In genomic region chr15:6386159-6386951, GRCm38 (mm10) we compare ENCODE assay signal across 8 mouse cellular contexts. TPM values are rescaled to one million over a fixed set of nuclear protein-coding genes. Genes with fewer than 3 reads are reported as not detected.
DNase-seq lines count a peak whose midpoint lies in the region; ATAC-seq and TF ChIP-seq lines count a peak whose summit lies in the region.

No protein-coding gene starts in this region.

- peaks cover 9% of the 10 kb centered on the region; the same call in 1 of the 2 replicates for H3K4me1 ChIP-seq in brown adipose tissue, adult 24 weeks (ENCODE audit: control insufficient read depth, insufficient read depth, insufficient read length, low read length)
- peaks cover 8% of the 10 kb centered on the region for H3K4me1 ChIP-seq in forebrain, embryonic 13.5 days
- H3K4me1 ChIP-seq in heart, postnatal 0 days (ENCODE audit: control insufficient read depth, insufficient read depth), result peaks cover 32% of the 10 kb centered on the region
- peaks cover 0 to 1% of the 10 kb centered on the region in 2 experiments; a peak in 1 of 4 replicates for H3K4me1 ChIP-seq in liver, embryonic 14.5 days (replicated peaks; ENCODE audit: control insufficient read depth in 2 of 2, insufficient read depth in 2 of 2, low read length in 1 of 2)
- H3K4me1 ChIP-seq in neural tube, embryonic 11.5 days (ENCODE audit: control insufficient read depth, insufficient read depth, low read length), result peaks cover 3% of the 10 kb centered on the region; the same call in 1 of the 2 replicates
- peaks cover 2% of the 10 kb centered on the region; the same call in 1 of the 2 replicates for H3K4me1 ChIP-seq in testis, adult 2 months (ENCODE audit: control insufficient read depth, insufficient read depth, low read length)

- DNase-seq in 3T3-L1 (ENCODE audit: low read depth, low spot score), result peak; percentile 97
- peak; percentile 80 for DNase-seq in heart, postnatal 0 days (ENCODE audit: low spot score)
- DNase-seq in kidney, postnatal 36 days, result peak; percentile 88 to 93
- DNase-seq in liver, embryonic 14.5 days (ENCODE audit: low read depth in 3 of 3, low spot score in 3 of 3), result peak in 1 of 3 experiments; percentile 16
- peak; percentile 89 for DNase-seq in neural tube, embryonic 11.5 days (ENCODE audit: low spot score)

- no peak for TF ChIP-seq POLR2A in testis, adult 2 months (IDR thresholded peaks at IDR 0.05; ENCODE audit: control insufficient read depth, low read depth, low read length)

- peak; percentile 77 for TF ChIP-seq EP300 in heart, postnatal 0 days (IDR thresholded peaks at IDR 0.05; ENCODE audit: low read depth)
- TF ChIP-seq EP300 in liver, embryonic 14.5 days (IDR thresholded peaks at IDR 0.05; ENCODE audit: low read depth), result no peak

- WGBS in forebrain, embryonic 13.5 days, result 3% methylated on average over 49 of the region's 49 CpGs
- 3% methylated on average over 49 of the region's 49 CpGs for WGBS in heart, postnatal 0 days
- WGBS in liver, embryonic 14.5 days (ENCODE audit: insufficient replicate concordance), result 3% methylated on average over 49 of the region's 49 CpGs
- WGBS in neural tube, embryonic 11.5 days, result 3% methylated on average over 49 of the region's 49 CpGs

- H3K27ac ChIP-seq in brown adipose tissue, adult 24 weeks (replicated peaks; ENCODE audit: low read depth, low read length), result peak overlapping the region; percentile 86
- no peak overlapping the region for H3K27ac ChIP-seq in forebrain, embryonic 13.5 days
- H3K27ac ChIP-seq in heart, postnatal 0 days (ENCODE audit: low read depth), result peak overlapping the region; percentile 61
- H3K27ac ChIP-seq in liver, embryonic 14.5 days, result no peak overlapping the region
- H3K27ac ChIP-seq in neural tube, embryonic 11.5 days (ENCODE audit: low read depth, low read length), result no peak overlapping the region
- no peak overlapping the region for H3K27ac ChIP-seq in testis, adult 2 months (ENCODE audit: control insufficient read depth, insufficient read depth, low read depth, low read length)

- peak; percentile 66 for TF ChIP-seq CTCF in heart, postnatal 0 days (IDR thresholded peaks at IDR 0.05; ENCODE audit: low read depth)
- TF ChIP-seq CTCF in liver, embryonic 14.5 days (IDR thresholded peaks at IDR 0.05; ENCODE audit: low read depth), result peak; percentile 57
- no peak for TF ChIP-seq CTCF in testis, adult 2 months (IDR thresholded peaks at IDR 0.05; ENCODE audit: control insufficient read depth, insufficient read depth, insufficient replicate concordance, low read depth, low read length)

- no peaks in the 10 kb centered on the region for H3K36me3 ChIP-seq in forebrain, embryonic 13.5 days (ENCODE audit: poor library complexity, severe bottlenecking)
- no peaks in the 10 kb centered on the region for H3K36me3 ChIP-seq in heart, postnatal 0 days (replicated peaks; ENCODE audit: control insufficient read depth, insufficient read depth, low read length)
- H3K36me3 ChIP-seq in liver, embryonic 14.5 days (replicated peaks; ENCODE audit: control insufficient read depth, insufficient read depth, low read depth), result no peaks in the 10 kb centered on the region
- H3K36me3 ChIP-seq in neural tube, embryonic 11.5 days (ENCODE audit: control insufficient read depth, insufficient read depth, low read length), result no peaks in the 10 kb centered on the region
- H3K36me3 ChIP-seq in testis, adult 2 months (ENCODE audit: control insufficient read depth, insufficient read depth, low read length), result no peaks in the 10 kb centered on the region

- ATAC-seq in forebrain, embryonic 13.5 days, result peak; percentile 95
- peak; percentile 88 for ATAC-seq in heart, postnatal 0 days (ENCODE audit: insufficient read depth, low read depth)
- peak; percentile 70 for ATAC-seq in liver, embryonic 14.5 days (ENCODE audit: insufficient read depth)
- ATAC-seq in neural tube, embryonic 11.5 days (ENCODE audit: insufficient read depth, low FRiP score, low TSS enrichment), result peak; percentile 91

- H3K4me2 ChIP-seq in forebrain, embryonic 13.5 days, result peak overlapping the region; percentile 65
- peak overlapping the region; percentile 64 for H3K4me2 ChIP-seq in heart, postnatal 0 days (ENCODE audit: low read depth, low read length)
- peak overlapping the region; percentile 40 for H3K4me2 ChIP-seq in liver, embryonic 14.5 days (ENCODE audit: low read depth)
- peak overlapping the region; percentile 55 for H3K4me2 ChIP-seq in neural tube, embryonic 11.5 days (ENCODE audit: low read depth)

- no peaks in the 10 kb centered on the region; the same call in 1 of the 2 replicates for H3K27me3 ChIP-seq in forebrain, embryonic 13.5 days
- no peaks in the 10 kb centered on the region for H3K27me3 ChIP-seq in heart, postnatal 0 days (ENCODE audit: control insufficient read depth, insufficient read depth, low read length)
- peaks cover 17% of the 10 kb centered on the region for H3K27me3 ChIP-seq in liver, embryonic 14.5 days (ENCODE audit: control insufficient read depth, insufficient read depth, low read length)
- no peaks in the 10 kb centered on the region for H3K27me3 ChIP-seq in neural tube, embryonic 11.5 days (ENCODE audit: control insufficient read depth, insufficient read depth, low read length)
- no peaks in the 10 kb centered on the region for H3K27me3 ChIP-seq in testis, adult 2 months (ENCODE audit: control insufficient read depth, insufficient read depth, low read length)

- H3K9me3 ChIP-seq in forebrain, embryonic 13.5 days (replicated peaks), result no peaks in the 10 kb centered on the region
- no peaks in the 10 kb centered on the region for H3K9me3 ChIP-seq in heart, postnatal 0 days (replicated peaks; ENCODE audit: control insufficient read depth, low read length)
- no peaks in the 10 kb centered on the region for H3K9me3 ChIP-seq in liver, embryonic 14.5 days (ENCODE audit: control insufficient read depth, low read length)
- no peaks in the 10 kb centered on the region for H3K9me3 ChIP-seq in neural tube, embryonic 11.5 days (ENCODE audit: control insufficient read depth, low read length)

- H3K4me3 ChIP-seq in brown adipose tissue, adult 24 weeks (ENCODE audit: insufficient read depth, low read depth, low read length), result peak overlapping the region; percentile 75
- H3K4me3 ChIP-seq in forebrain, embryonic 13.5 days, result peak overlapping the region; percentile 45
- peak overlapping the region; percentile 60 for H3K4me3 ChIP-seq in heart, postnatal 0 days (ENCODE audit: low read depth, low read length)
- peak overlapping the region; percentile 40 to 42 for H3K4me3 ChIP-seq in liver, embryonic 14.5 days (ENCODE audit: insufficient read depth in 1 of 2, low read depth in 2 of 2, low read length in 2 of 2)
- H3K4me3 ChIP-seq in neural tube, embryonic 11.5 days (ENCODE audit: low read depth, low read length), result peak overlapping the region; percentile 39
- H3K4me3 ChIP-seq in testis, adult 2 months (ENCODE audit: control insufficient read depth, low read depth, low read length), result peak overlapping the region; percentile 74

- H3K9ac ChIP-seq in forebrain, embryonic 13.5 days, result peak overlapping the region; percentile 60
- H3K9ac ChIP-seq in heart, postnatal 0 days (replicated peaks; ENCODE audit: low read depth, low read length), result peak overlapping the region; percentile 46
- no peak overlapping the region for H3K9ac ChIP-seq in liver, embryonic 14.5 days (replicated peaks)
- H3K9ac ChIP-seq in neural tube, embryonic 11.5 days (ENCODE audit: low read length), result peak overlapping the region; percentile 60

RNA-seq across cellular contexts. Expression of gene C9, which starts 58.8 kb away (rescaled TPM):
- not detected in 2 replicates for polyA plus RNA-seq in brown adipose tissue, adult 24 weeks (2012; ENCODE audit: insufficient read depth, insufficient read length, missing spikeins)
- polyA plus RNA-seq in forebrain, embryonic 13.5 days (2015; fragmentation: Nextera tagmentation; extraction: Ambion mirVana), result not detected in 2 replicates
- not detected in 2 replicates for total RNA-seq in heart, postnatal 0 days (2014; rRNA removed; ENCODE audit: low replicate concordance)
- polyA plus RNA-seq in heart, postnatal 0 days (2015; fragmentation: Nextera tagmentation; extraction: Ambion mirVana), result not detected in 2 replicates
- 0.57 and 1.3 TPM in 2 replicates for polyA plus RNA-seq in liver, embryonic 14.5 days (2012; rRNA removed)
- polyA plus RNA-seq in liver, embryonic 14.5 days (2014; fragmentation: Nextera tagmentation; extraction: Ambion mirVana), result 2.6 and 2.8 TPM in 2 replicates
- not detected in 2 replicates for polyA plus RNA-seq in neural tube, embryonic 11.5 days (2014; fragmentation: Nextera tagmentation; extraction: Ambion mirVana)
- polyA plus RNA-seq in testis, adult 2 months (2012; rRNA removed), result not detected in 2 replicates

Comparison
In these comparisons a context has a peak if more than half of its experiments do, and no peak if none do; other contexts are left out.
1. H3K27ac ChIP-seq: peak in brown adipose tissue, adult 24 weeks (single experiment) and heart, postnatal 0 days (single experiment); none in forebrain, embryonic 13.5 days (single experiment), liver, embryonic 14.5 days (single experiment), neural tube, embryonic 11.5 days (single experiment) and testis, adult 2 months (single experiment).
2. Peak in every context shown above with its lines, with median percentiles within 50 percentile points of each other: H3K4me3 ChIP-seq, ATAC-seq and H3K4me2 ChIP-seq.